Mouse (Mus musculus) liver, embryonic 11.5 days (tissue): ENCODE data around the gene 1190007I07Rik. TPM values are rescaled to one million over a fixed set of nuclear protein-coding genes. Genes with fewer than 3 reads are reported as not detected.
A peak's percentile ranks its signal among the peaks of the same experiment; 100 is the strongest.
"Not testable (repeated sequence)": the region's sequence is repeated elsewhere in the genome, so short reads cannot be mapped to it uniquely, and the experiment has no call there.

Experiments used
- ATAC-seq: fragments of 200-750 bp; cut with Nextera tagmentation; replicated peaks from 2 replicates; pipeline ENCODE4 v1.8.0; 2017; ENCODE audit warnings: moderate number of reproducible peaks, mild to moderate bottlenecking, moderate TSS enrichment, moderate library complexity; ENCODE audit not compliant: low FRiP score
- DNase-seq: peaks from one replicate; pipeline ENCODE4 v3.0.0-alpha.2; 2017; ENCODE audit warnings: low spot score
- H3K27ac ChIP-seq: fragments of 300-500 bp; sonication (generic); 2 replicates; pipeline ENCODE4 v1.5.1; 2014; ENCODE audit warnings: mild to moderate bottlenecking, low read depth, low read length, control low read depth
- H3K27me3 ChIP-seq: fragments of 300-500 bp; sonication (generic); replicated peaks from 2 replicates; pipeline ENCODE4 v1.6.1; 2014; ENCODE audit warnings: low read length, mixed read lengths; ENCODE audit not compliant: control insufficient read depth, insufficient read depth
- H3K36me3 ChIP-seq: fragments of 300-500 bp; sonication (generic); 2 replicates; pipeline ENCODE4 v1.6.1; 2014; ENCODE audit warnings: mild to moderate bottlenecking, low read length, moderate library complexity, mixed read lengths; ENCODE audit not compliant: control insufficient read depth, insufficient read depth
- H3K4me1 ChIP-seq: fragments of 300-500 bp; sonication (generic); replicated peaks from 2 replicates; pipeline ENCODE4 v1.6.1; 2014; ENCODE audit warnings: low read length, mixed read lengths; ENCODE audit not compliant: control insufficient read depth, insufficient read depth
- H3K4me2 ChIP-seq: fragments of 300-500 bp; sonication (generic); 2 replicates; pipeline ENCODE4 v1.6.1; 2014; ENCODE audit warnings: mild to moderate bottlenecking, control low read depth, moderate library complexity
- H3K4me3 ChIP-seq: fragments of 300-500 bp; sonication (generic); 2 replicates; pipeline ENCODE4 v1.5.1; 2014; ENCODE audit warnings: low read depth, low read length, control low read depth
- H3K9ac ChIP-seq: fragments of 300-500 bp; sonication (generic); 2 replicates; pipeline ENCODE4 v1.6.1; 2014; ENCODE audit warnings: low read depth, low read length, control low read depth
- H3K9me3 ChIP-seq: fragments of 300-500 bp; sonication (generic); 2 replicates; pipeline ENCODE4 v1.6.1; 2016; ENCODE audit warnings: low read length, inconsistent platforms, mixed read lengths; ENCODE audit not compliant: control insufficient read depth
- WGBS: fragments of 180-500 bp; shearing (Covaris S2); extraction: QIAGEN DNeasy Blood & Tissue Kit; methylation state at CpG from one replicate; pipeline ENCODE4 v1.1.7; 2014; 5-methylcytosine and 5-hydroxymethylcytosine counted together
- polyA plus RNA-seq: library from polyadenylated mRNA; unstranded; fragments of >200 nt; fragmentation: Nextera tagmentation; extraction: Ambion mirVana; gene quantifications from 2 replicates; pipeline ENCODE4 v1.2.1, GENCODE M21; 2014

The 1190007I07Rik gene
- polyA plus RNA-seq, 1 experiment from 2014 or later = 84.2 TPM

- no peak for DNase-seq
- Histone ChIP-seq H3K4me3 (no peak overlapping the region), H3K27me3 (no peaks in the 10 kb centered on the region), H3K9me3 (no peaks in the 10 kb centered on the region; the same call in 1 of the 2 replicates), H3K36me3 (peaks cover 26% of the 10 kb centered on the region), H3K4me1 (peaks cover 6% of the 10 kb centered on the region), H3K9ac (no peak overlapping the region), H3K4me2 (no peak overlapping the region), H3K27ac (no peak overlapping the region)
- no peak for ATAC-seq
- 96% methylated on average over 11 of the region's 12 CpGs for WGBS
Observed at GRCm38 (mm10) chr10:82632496-82633280, 9.7 kb upstream of the 1190007I07Rik start.

GRCm38 (mm10) chr10:82631133-82631532 is 8.1 kb upstream of the 1190007I07Rik start:
- no peak for DNase-seq
- WGBS = 83% methylated on average over 7 of the region's 7 CpGs
- Histone ChIP-seq H3K4me2 (peak overlapping the region; percentile 72), H3K4me1 (peaks cover 6% of the 10 kb centered on the region), H3K27ac (no peak overlapping the region), H3K9me3 (no peaks in the 10 kb centered on the region; the same call in 1 of the 2 replicates), H3K27me3 (no peaks in the 10 kb centered on the region), H3K36me3 (peaks cover 18% of the 10 kb centered on the region), H3K9ac (peak overlapping the region; percentile 81), H3K4me3 (peak overlapping the region; percentile 85; the same call in 1 of the 2 replicates)
- no peak for ATAC-seq

GRCm38 (mm10) chr10:82630497-82630896 is 7.5 kb upstream of the 1190007I07Rik start:
- Histone ChIP-seq H3K9ac (peak overlapping the region; percentile 81), H3K27ac (peak overlapping the region; percentile 78), H3K27me3 (no peaks in the 10 kb centered on the region), H3K4me3 (peak overlapping the region; percentile 85), H3K9me3 (no peaks in the 10 kb centered on the region; the same call in 1 of the 2 replicates), H3K4me1 (peaks cover 6% of the 10 kb centered on the region), H3K36me3 (peaks cover 18% of the 10 kb centered on the region), H3K4me2 (peak overlapping the region; percentile 72)
- DNase-seq = no peak
- no peak for ATAC-seq
- WGBS = 14% methylated on average over 7 of the region's 7 CpGs

DNA sequence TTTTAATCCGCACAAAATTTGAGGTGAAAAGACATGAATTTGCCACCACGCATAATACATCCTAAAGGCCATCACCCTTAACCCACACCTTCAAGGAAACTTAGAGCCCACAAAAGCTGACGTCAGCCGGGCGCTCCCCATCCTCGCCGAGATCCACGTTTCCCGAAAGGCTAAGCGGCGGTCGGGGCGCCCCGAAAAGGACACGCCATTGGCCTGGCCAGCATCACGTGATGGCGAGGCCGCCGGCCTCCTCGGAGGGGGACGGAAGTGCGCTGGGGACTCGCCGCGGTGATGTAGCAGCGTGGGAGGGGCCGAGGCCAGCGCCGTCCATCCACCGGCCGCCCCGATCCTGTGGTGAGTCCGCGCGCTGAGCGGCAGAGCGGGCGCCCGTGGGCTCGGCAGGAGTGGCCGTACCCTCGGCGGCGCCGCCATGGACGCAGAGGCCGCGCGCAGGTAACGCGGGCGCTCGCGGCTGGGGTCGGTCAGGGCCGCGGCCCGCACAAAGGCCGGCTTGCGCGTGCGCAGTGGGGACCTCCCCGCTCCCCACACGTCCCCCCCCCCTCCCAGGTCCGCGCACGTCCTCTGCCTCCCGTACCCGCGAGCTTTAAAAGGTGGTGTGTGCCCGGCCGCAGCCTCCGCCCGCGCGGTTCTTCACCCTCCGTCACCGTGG is 6.7 kb upstream of the 1190007I07Rik start, which contains the start of gene Tdg:
Tdg (plus strand) TSS at position 243 of the 670 bp plus-strand sequence.
- ATAC-seq (peak; percentile 96), DNase-seq (peak; percentile 91)
- not testable (repeated sequence) for H3K4me1 ChIP-seq, H3K9me3 ChIP-seq, H3K27me3 ChIP-seq
- Histone ChIP-seq H3K27ac (peak within 1 kb of the TSS; percentile 83), H3K36me3 (peaks cover 18% of the 10 kb centered on the region), H3K4me3 (peak within 1 kb of the TSS; percentile 85), H3K9ac (peak within 1 kb of the TSS; percentile 81), H3K4me2 (peak within 1 kb of the TSS; percentile 98)
- WGBS = under 1% methylated on average over 49 of the region's 78 CpGs

DNA sequence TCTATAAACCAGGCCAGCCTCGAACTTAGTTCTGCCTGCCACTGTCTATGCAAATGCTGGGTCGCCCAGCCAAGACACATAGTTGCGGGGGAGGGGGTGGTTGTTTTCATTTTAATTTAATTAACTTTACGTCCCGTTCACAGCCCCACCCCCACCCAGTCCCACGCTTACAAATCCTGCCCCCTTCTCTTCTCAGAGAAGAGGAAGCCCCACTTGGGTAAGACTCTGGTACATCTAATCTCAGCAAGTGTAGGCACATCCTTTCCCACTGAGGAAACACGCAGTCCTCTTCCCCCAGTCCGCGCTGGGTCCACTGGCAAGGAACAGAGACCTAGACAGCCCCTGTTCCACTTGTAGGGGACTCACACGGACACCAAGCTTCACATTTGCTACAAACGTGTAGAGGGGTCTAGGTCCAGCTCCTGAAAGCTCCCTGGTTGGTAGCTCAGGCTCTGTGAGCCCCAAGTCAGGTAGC is 6.1 kb upstream of the 1190007I07Rik start:
- Histone ChIP-seq H3K27ac (peak overlapping the region; percentile 83), H3K36me3 (peaks cover 15% of the 10 kb centered on the region), H3K9ac (peak overlapping the region; percentile 81), H3K9me3 (no peaks in the 10 kb centered on the region; the same call in 1 of the 2 replicates), H3K4me2 (peak overlapping the region; percentile 98), H3K27me3 (no peaks in the 10 kb centered on the region), H3K4me1 (peaks cover 6% of the 10 kb centered on the region), H3K4me3 (peak overlapping the region; percentile 85)
- ATAC-seq (peak; percentile 50; the same call in 1 of the 2 replicates), DNase-seq (no peak)
- WGBS = 5% methylated on average over 11 of the region's 11 CpGs

DNA sequence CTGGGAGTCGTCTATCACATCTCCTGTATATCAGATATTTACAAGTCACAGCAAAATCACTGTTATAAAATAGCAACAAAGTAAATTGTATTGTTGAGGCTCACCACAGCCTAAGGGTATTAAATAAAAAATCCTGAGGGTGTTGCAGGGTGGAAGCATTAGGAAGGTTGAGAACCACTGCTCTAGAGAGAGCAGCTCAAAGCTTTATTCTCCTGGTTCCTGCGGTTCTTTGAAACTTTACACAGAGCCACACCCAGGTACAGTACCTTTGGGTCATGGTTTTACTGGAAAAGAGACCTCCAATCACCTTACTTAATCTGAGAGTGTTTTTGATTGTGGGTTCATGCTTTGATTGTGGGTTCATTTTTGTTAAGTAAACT is 515 bp upstream of the 1190007I07Rik start:
- 6% methylated on average over 2 of the region's 2 CpGs for WGBS
- peak overlapping the region; percentile 83 for H3K9ac ChIP-seq

GRCm38 (mm10) chr10:82622235-82622634 is 793 bp downstream of the 1190007I07Rik start:
- WGBS = 20% methylated on average over 9 of the region's 9 CpGs
- ATAC-seq = peak; percentile 38; the same call in 1 of the 2 replicates

More for the DNA sequence above, 515 bp upstream of the 1190007I07Rik start:
- not testable (repeated sequence) for H3K36me3 ChIP-seq, DNase-seq, H3K9me3 ChIP-seq, H3K4me1 ChIP-seq, H3K27me3 ChIP-seq
- Histone ChIP-seq H3K4me2 (peak overlapping the region; percentile 71), H3K27ac (peak overlapping the region; percentile 78), H3K4me3 (peak overlapping the region; percentile 77)
- peak; percentile 10 for ATAC-seq

GRCm38 (mm10) chr10:82594421-82594820 is 28.6 kb downstream of the 1190007I07Rik start:
- not testable (repeated sequence) for H3K9ac ChIP-seq, H3K4me2 ChIP-seq, H3K9me3 ChIP-seq, H3K27ac ChIP-seq, H3K4me3 ChIP-seq, H3K36me3 ChIP-seq, H3K27me3 ChIP-seq, ATAC-seq, DNase-seq, H3K4me1 ChIP-seq
- 67% methylated on average over 4 of the region's 4 CpGs for WGBS

More at GRCm38 (mm10) chr10:82622235-82622634, 793 bp downstream of the 1190007I07Rik start:
- Histone ChIP-seq H3K36me3 (peaks cover 2% of the 10 kb centered on the region; the same call in 1 of the 2 replicates), H3K27me3 (no peaks in the 10 kb centered on the region), H3K9me3 (no peaks in the 10 kb centered on the region), H3K27ac (0 out of 2 replicates have a peak overlapping the region, but pooled peaks have one; percentile 78), H3K9ac (peak overlapping the region; percentile 83), H3K4me1 (no peaks in the 10 kb centered on the region), H3K4me2 (peak overlapping the region; percentile 71), H3K4me3 (peak overlapping the region; percentile 77)
- no peak for DNase-seq
